Mouse (Mus musculus) small intestine, adult 2 months (tissue): ENCODE measurements around the gene Crct1. TPM values are rescaled to one million over a fixed set of nuclear protein-coding genes. Genes with fewer than 3 reads are reported as not detected.

Experiments used
- H3K27ac ChIP-seq: fragments of 200-500 bp; 2 replicates; pipeline ENCODE4 v1.5.1; 2012; ENCODE audit warnings: low read depth, low read length, control low read depth, inconsistent platforms; ENCODE audit not compliant: insufficient read depth
- H3K27me3 ChIP-seq: fragments of 200-500 bp; 2 replicates; pipeline ENCODE4 v1.6.1; 2012; ENCODE audit warnings: mild to moderate bottlenecking, moderate library complexity, low read length, inconsistent platforms; ENCODE audit not compliant: control insufficient read depth, insufficient read depth
- H3K36me3 ChIP-seq: fragments of 200-500 bp; 2 replicates; pipeline ENCODE4 v1.6.1; 2012; ENCODE audit warnings: mild to moderate bottlenecking, low read length, control low read depth, inconsistent platforms; ENCODE audit not compliant: control insufficient read depth, insufficient read depth
- H3K4me1 ChIP-seq: fragments of 200-500 bp; 2 replicates; pipeline ENCODE4 v1.6.1; 2012; ENCODE audit warnings: low read length, inconsistent platforms, mixed read lengths; ENCODE audit not compliant: control insufficient read depth, insufficient read depth, insufficient read length
- H3K4me3 ChIP-seq: fragments of 200-500 bp; 2 replicates; pipeline ENCODE4 v1.5.1; 2012; ENCODE audit warnings: low read depth, mild to moderate bottlenecking, control low read depth, inconsistent platforms, low read length, moderate library complexity
- CTCF ChIP-seq: fragments of 200-500 bp; IDR thresholded peaks from 2 replicates; pipeline ENCODE4 v1.5.1; 2012; ENCODE audit warnings: low read depth, mild to moderate bottlenecking, control low read depth, inconsistent platforms, low read length, moderate library complexity, mixed read lengths; ENCODE audit not compliant: insufficient replicate concordance, insufficient read length; ENCODE audit errors: extremely low read depth
- POLR2A ChIP-seq: fragments of 200-500 bp; IDR thresholded peaks from 2 replicates; pipeline ENCODE4 v1.6.1; 2012; ENCODE audit warnings: low read depth, mild to moderate bottlenecking, control low read depth, inconsistent platforms, low read length, moderate library complexity
- WGBS: fragments of 180-500 bp; shearing (Covaris S2); methylation state at CpG from one replicate; pipeline ENCODE4 v1.1.7; 2018; 5-methylcytosine and 5-hydroxymethylcytosine counted together
- polyA plus RNA-seq: library from polyadenylated mRNA; depleted of rRNA; stranded (reverse); fragments of >200 nt; gene quantifications from 2 replicates; pipeline ENCODE4 v1.2.3, GENCODE M21; 2012; rRNA removed

Crct1 gene
- polyA plus RNA-seq, 1 experiment, result 0.19 TPM

GRCm38 (mm10) chr3:92978484-92978883 is 37.0 kb downstream of the Crct1 start:
- Histone ChIP-seq H3K4me1 (peaks cover 5% of the 10 kb centered on the region; the same call in 1 of the 2 replicates), H3K4me3 (no peak overlapping the region), H3K27ac (no peak overlapping the region), H3K27me3 (no peaks in the 10 kb centered on the region), H3K36me3 (no peaks in the 10 kb centered on the region)
- TF ChIP-seq POLR2A (no peak), CTCF (no peak)
- 34% methylated on average over 2 of the region's 2 CpGs for WGBS

DNA sequence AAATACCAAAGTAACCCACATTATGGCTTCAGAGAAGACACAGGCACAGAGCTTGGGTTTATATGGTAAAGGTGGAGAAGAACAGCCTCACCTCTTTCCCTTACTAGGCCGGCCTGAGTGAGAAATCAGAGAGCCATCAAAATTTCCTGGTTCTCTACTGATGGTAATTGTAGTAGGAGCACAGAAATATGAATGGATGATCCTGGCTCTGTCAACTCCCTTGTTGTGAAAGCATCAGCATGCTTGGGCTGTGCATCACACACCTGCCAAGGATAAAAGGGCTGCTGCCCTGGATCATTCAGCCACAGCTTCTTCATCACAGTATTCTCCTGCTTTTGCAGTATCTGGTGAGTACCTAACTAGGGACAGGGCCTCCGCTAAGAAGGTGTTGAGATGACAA is 48.7 kb downstream of the Crct1 start, which contains the start of gene Lce3e:
Gene Lce3e (plus strand): TSS at position 301 of the 400 bp plus-strand sequence.
- WGBS, result 89% methylated on average over 2 of the region's 2 CpGs

More for the DNA sequence above, 48.7 kb downstream of the Crct1 start, which contains the start of gene Lce3e:
- TF ChIP-seq POLR2A (no peak), CTCF (no peak)
- H3K27ac ChIP-seq, result no peak within 1 kb of the TSS
- no peaks in the 10 kb centered on the region for H3K36me3 ChIP-seq
- H3K4me3 ChIP-seq, result no peak within 1 kb of the TSS
- no peaks in the 10 kb centered on the region for H3K27me3 ChIP-seq
- H3K4me1 ChIP-seq, result no peaks in the 10 kb centered on the region

Other genes starting within 250 kb of the Crct1 start
- not detected in 2 replicates for gene Lce1i, start 236.8 kb downstream of the Crct1 start, polyA plus RNA-seq
- not detected in 2 replicates for gene Lce1j, start 225.2 kb downstream of the Crct1 start, polyA plus RNA-seq
- gene Lce1k, start 207.8 kb downstream of the Crct1 start, polyA plus RNA-seq, result not detected in 2 replicates
- not detected in 2 replicates for gene Kprp, start 188.4 kb downstream of the Crct1 start, polyA plus RNA-seq
- not detected in 2 replicates for gene Lce1l, start 164.4 kb downstream of the Crct1 start, polyA plus RNA-seq
- not detected in 2 replicates for gene 2310050C09Rik, start 145.5 kb downstream of the Crct1 start, polyA plus RNA-seq
- not detected in 2 replicates for gene Lce3a, start 89.5 kb downstream of the Crct1 start, polyA plus RNA-seq
- gene Lce3b, start 82.7 kb downstream of the Crct1 start, polyA plus RNA-seq, result not detected in 2 replicates
- not detected in 2 replicates for gene Lce3c, start 71.2 kb downstream of the Crct1 start, polyA plus RNA-seq
- gene Lce3d, start 58.3 kb downstream of the Crct1 start, polyA plus RNA-seq, result not detected in 2 replicates
- gene Lce3e, start 48.6 kb downstream of the Crct1 start, polyA plus RNA-seq, result not detected in 2 replicates
- gene Lce3f, start 23.5 kb downstream of the Crct1 start, polyA plus RNA-seq, result 0.63 TPM in 1 of 2 replicates, not detected in the other
- gene Lce1m, start 3.4 kb upstream of the Crct1 start, polyA plus RNA-seq, result not detected in 2 replicates
- not detected in 2 replicates for gene Gm4858, start 53.1 kb upstream of the Crct1 start, polyA plus RNA-seq
- gene Crnn, start 129.1 kb upstream of the Crct1 start, polyA plus RNA-seq, result not detected in 2 replicates
- not detected in 2 replicates for gene Flg2, start 181.6 kb upstream of the Crct1 start, polyA plus RNA-seq